In the genomic region with DNA sequence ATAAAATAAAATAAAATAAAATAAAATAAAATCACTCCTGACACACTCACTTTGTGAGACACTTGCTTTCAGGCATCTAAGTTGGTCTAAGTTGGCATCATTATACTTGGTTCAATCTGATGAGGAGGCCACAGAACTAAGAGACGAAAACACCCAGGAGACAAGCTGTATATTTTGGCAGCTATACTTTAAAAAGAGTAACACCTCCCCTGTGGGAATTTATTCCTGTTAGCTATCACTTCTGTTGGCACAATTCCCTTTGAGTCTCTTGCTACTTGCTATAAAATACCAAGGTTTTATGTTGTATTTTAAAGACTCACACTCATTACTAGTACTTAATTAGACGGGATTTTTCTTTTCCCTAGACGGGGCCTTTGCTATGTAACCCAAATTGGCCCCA, we compare ENCODE assay signal across 24 mouse cellular contexts. TPM values are rescaled to one million over a fixed set of nuclear protein-coding genes. Genes with fewer than 3 reads are reported as not detected.
DNase-seq lines count a peak whose midpoint lies in the region; ATAC-seq and TF ChIP-seq lines count a peak whose summit lies in the region.
"Had no signal": no experiment of that assay in that cellular context is flagged by ENCODE, and none has a peak within 500 bp of the region (broad histone marks: within the 10 kb centered on the region; RNA-seq: fewer than 3 reads in every experiment).

No protein-coding gene starts in this region.

- DNase-seq in brain, adult 2 months (ENCODE audit: low read depth, low spot score) = peak; percentile 53
- DNase-seq in brain, embryonic 14.5 days (ENCODE audit: low read depth) = peak; percentile 26
- DNase-seq in adrenal gland, adult 2 months = no peak
- no peak for DNase-seq in adrenal gland, adult 8-10 months
- DNase-seq: adrenal gland, postnatal 10 days; adrenal gland, postnatal 25 days; cerebellum, adult 11 months; cerebellum, adult 18-20 months; cerebellum, adult 8-10 months; cerebellum, adult 9-11 months; cerebellum, postnatal 14 days; cerebellum, postnatal 36 days; embryo, embryonic 11 days had no signal

- peaks cover 36% of the 10 kb centered on the region for H3K4me1 ChIP-seq in forebrain, embryonic 15.5 days
- peaks cover 26% of the 10 kb centered on the region for H3K4me1 ChIP-seq in forebrain, embryonic 13.5 days
- H3K4me1 ChIP-seq: forebrain, embryonic 10.5 days had no signal

- H3K9ac ChIP-seq in forebrain, embryonic 15.5 days (replicated peaks) = no peak overlapping the region
- H3K9ac ChIP-seq in forebrain, embryonic 13.5 days = no peak overlapping the region
- H3K9ac ChIP-seq: embryonic facial prominence, embryonic 13.5 days; embryonic facial prominence, embryonic 15.5 days; forebrain, embryonic 12.5 days had no signal

- no peak overlapping the region for H3K4me2 ChIP-seq in forebrain, embryonic 15.5 days (replicated peaks)
- H3K4me2 ChIP-seq in forebrain, embryonic 13.5 days = no peak overlapping the region
- H3K4me2 ChIP-seq: embryonic facial prominence, embryonic 13.5 days; embryonic facial prominence, embryonic 15.5 days; forebrain, embryonic 12.5 days had no signal

- H3K4me3 ChIP-seq in forebrain, embryonic 15.5 days = no peak overlapping the region
- no peak overlapping the region for H3K4me3 ChIP-seq in forebrain, embryonic 13.5 days
- H3K4me3 ChIP-seq: embryonic facial prominence, embryonic 13.5 days; embryonic facial prominence, embryonic 15.5 days; erythroblast, embryonic 14.5 days; forebrain, embryonic 10.5 days; forebrain, embryonic 12.5 days had no signal

- WGBS in forebrain, embryonic 15.5 days = 54% methylated on average over 3 of the region's 3 CpGs
- 73% methylated on average over 3 of the region's 3 CpGs for WGBS in forebrain, embryonic 13.5 days

- no peak for TF ChIP-seq POLR2A in brain, embryonic 14.5 days (IDR thresholded peaks at IDR 0.05; ENCODE audit: borderline replicate concordance, extremely low read depth, insufficient read depth, insufficient read length, poor library complexity, severe bottlenecking)

- H3K9me3 ChIP-seq in forebrain, embryonic 15.5 days = no peaks in the 10 kb centered on the region
- no peaks in the 10 kb centered on the region for H3K9me3 ChIP-seq in forebrain, embryonic 13.5 days (replicated peaks)
- H3K9me3 ChIP-seq: embryonic facial prominence, embryonic 15.5 days had no signal

- no peak for ATAC-seq in forebrain, embryonic 15.5 days (replicated peaks)
- ATAC-seq in forebrain, embryonic 13.5 days = no peak

- no peaks in the 10 kb centered on the region for H3K27me3 ChIP-seq in forebrain, embryonic 15.5 days
- no peaks in the 10 kb centered on the region for H3K27me3 ChIP-seq in forebrain, embryonic 13.5 days
- H3K27me3 ChIP-seq: embryonic facial prominence, embryonic 13.5 days; embryonic facial prominence, embryonic 15.5 days; forebrain, embryonic 12.5 days had no signal

- peaks cover 11% of the 10 kb centered on the region; the same call in 1 of the 2 replicates for H3K36me3 ChIP-seq in forebrain, embryonic 15.5 days
- H3K36me3 ChIP-seq in forebrain, embryonic 13.5 days (ENCODE audit: poor library complexity, severe bottlenecking) = peaks cover 21% of the 10 kb centered on the region

- H3K27ac ChIP-seq in forebrain, embryonic 15.5 days (replicated peaks) = 0 out of 2 replicates have a peak overlapping the region, but pooled peaks have one; percentile 36
- no peak overlapping the region; the same call in 1 of the 2 replicates for H3K27ac ChIP-seq in forebrain, embryonic 13.5 days
- H3K27ac ChIP-seq: embryonic facial prominence, embryonic 13.5 days; embryonic facial prominence, embryonic 15.5 days; forebrain, embryonic 10.5 days; forebrain, embryonic 12.5 days had no signal

- TF ChIP-seq CTCF in brain, embryonic 14.5 days (IDR thresholded peaks at IDR 0.05; ENCODE audit: borderline replicate concordance, extremely low read depth, insufficient read depth, insufficient read length) = no peak

RNA-seq across cellular contexts. Expression of a gene that starts 22.4 kb away (rescaled TPM):
- 30.3 and 31.6 TPM in 2 replicates for polyA plus RNA-seq in forebrain, embryonic 15.5 days (2015; fragmentation: Nextera tagmentation; extraction: Ambion mirVana)
- 22.7 and 23.3 TPM in 2 replicates for polyA plus RNA-seq in forebrain, embryonic 13.5 days (2015; fragmentation: Nextera tagmentation; extraction: Ambion mirVana)
- polyA plus RNA-seq in brain, embryonic 14.5 days (2012; rRNA removed) = 25.6 and 41.4 TPM in 2 replicates
- 10 to 100 TPM; 20.0 to 38.4 TPM for total RNA-seq in adrenal gland, adult 2 months (2021)
- 12.9 and 19.4 TPM in 2 replicates for polyA plus RNA-seq in adrenal gland, adult 2 months (2012; rRNA removed)
- 10 to 100 TPM; 32.5 to 58.2 (median 41.4) TPM for total RNA-seq in adrenal gland, adult 8-10 months (2022)

RNA-seq across cellular contexts. Expression of a gene that starts 55.8 kb away (rescaled TPM):
- polyA plus RNA-seq in forebrain, embryonic 15.5 days (2015; fragmentation: Nextera tagmentation; extraction: Ambion mirVana) = 0.36 TPM in 1 of 2 replicates, not detected in the other
- polyA plus RNA-seq in forebrain, embryonic 13.5 days (2015; fragmentation: Nextera tagmentation; extraction: Ambion mirVana) = 0.60 TPM in 1 of 2 replicates, not detected in the other
- polyA plus RNA-seq in brain, embryonic 14.5 days (2012; rRNA removed) = 1.1 and 1.2 TPM in 2 replicates
- 1 to 10 TPM; 1.6 to 4.1 TPM for total RNA-seq in adrenal gland, adult 2 months (2021)
- polyA plus RNA-seq in adrenal gland, adult 2 months (2012; rRNA removed) = 16.6 and 21.5 TPM in 2 replicates
- 1 to 10 TPM; 3.7 to 9.0 (median 5.5) TPM for total RNA-seq in adrenal gland, adult 8-10 months (2022)
- total RNA-seq: common myeloid progenitor, adult 5-6 weeks; MEL had no signal
- polyA plus RNA-seq: C2C12; embryonic facial prominence, embryonic 11.5 days; embryonic facial prominence, embryonic 13.5 days; forebrain, embryonic 10.5 days had no signal

RNA-seq across cellular contexts. Expression of a gene that starts 59.5 kb away (rescaled TPM):
- 6.9 and 7.5 TPM in 2 replicates for polyA plus RNA-seq in forebrain, embryonic 15.5 days (2015; fragmentation: Nextera tagmentation; extraction: Ambion mirVana)
- polyA plus RNA-seq in forebrain, embryonic 13.5 days (2015; fragmentation: Nextera tagmentation; extraction: Ambion mirVana) = 3.9 and 4.8 TPM in 2 replicates
- polyA plus RNA-seq in brain, embryonic 14.5 days (2012; rRNA removed) = 19.6 and 28.1 TPM in 2 replicates
- 1 to 10 TPM; 3.1 to 9.8 TPM for total RNA-seq in adrenal gland, adult 2 months (2021)
- polyA plus RNA-seq in adrenal gland, adult 2 months (2012; rRNA removed) = 15.7 and 22.1 TPM in 2 replicates
- 10 to 100 TPM in 1 of 4 experiments, 1 to 10 TPM in 3; 8.7 to 15.3 (median 9.4) TPM for total RNA-seq in adrenal gland, adult 8-10 months (2022)
- polyA plus RNA-seq: erythroblast, embryonic 14.5 days had no signal

Comparison
In these comparisons a context has a peak if more than half of its experiments do, and no peak if none do; other contexts are left out.
1. DNase-seq: peak in brain, adult 2 months (single experiment) and brain, embryonic 14.5 days (single experiment); none in adrenal gland, adult 2 months (single experiment) and adrenal gland, adult 8-10 months (single experiment).